Mouse (Mus musculus) thymus, postnatal 36 days (tissue): ENCODE measurements around the gene Tfap2a.

Source experiments
- DNase-seq, 2 experiments: peaks; one replicate each; pipeline ENCODE4 v3.0.0; 2022; ENCODE audit warnings: mixed read lengths in 2 of 2

The Tfap2a gene

GRCm38 (mm10) chr13:40738196-40738880 is at the start of gene Tfap2a:
TSS of gene Tfap2a (minus strand) at chr13:40738376.
- DNase-seq, result no peak

GRCm38 (mm10) chr13:40784202-40784771 is 46.1 kb upstream of the Tfap2a start:
- DNase-seq, result no peak

- no peak for DNase-seq
Observed at GRCm38 (mm10) chr13:40757995-40758394, 19.8 kb upstream of the Tfap2a start.

GRCm38 (mm10) chr13:40756356-40756755 is 18.2 kb upstream of the Tfap2a start:
- no peak for DNase-seq

- DNase-seq, result no peak
Observed at GRCm38 (mm10) chr13:40754091-40754490, 15.9 kb upstream of the Tfap2a start.

GRCm38 (mm10) chr13:40751889-40752288 is 13.7 kb upstream of the Tfap2a start:
- no peak for DNase-seq

- DNase-seq, result no peak
Observed at GRCm38 (mm10) chr13:40749603-40749905, 11.4 kb upstream of the Tfap2a start.

- no peak for DNase-seq
Observed at GRCm38 (mm10) chr13:40748785-40749602, 10.8 kb upstream of the Tfap2a start.

- no peak for DNase-seq
Observed at GRCm38 (mm10) chr13:40744111-40744805, 6.1 kb upstream of the Tfap2a start.

GRCm38 (mm10) chr13:40743221-40743620 is 5.0 kb upstream of the Tfap2a start:
- DNase-seq, result no peak

- DNase-seq, result no peak
Observed at GRCm38 (mm10) chr13:40741841-40742550, 3.8 kb upstream of the Tfap2a start.

- DNase-seq, result no peak
Observed at GRCm38 (mm10) chr13:40741436-40741835, 3.3 kb upstream of the Tfap2a start.

- DNase-seq, result no peak
Observed at GRCm38 (mm10) chr13:40740727-40741360, 2.7 kb upstream of the Tfap2a start.

GRCm38 (mm10) chr13:40739901-40740300 is 1.7 kb upstream of the Tfap2a start:
- DNase-seq, result no peak

- no peak for DNase-seq
Observed at GRCm38 (mm10) chr13:40739121-40739650, 1.0 kb upstream of the Tfap2a start.

- DNase-seq, result no peak
Observed at GRCm38 (mm10) chr13:40737761-40738160, 415 bp downstream of the Tfap2a start.

GRCm38 (mm10) chr13:40737099-40737498 is 1.1 kb downstream of the Tfap2a start:
- no peak for DNase-seq

- DNase-seq, result no peak
Observed at GRCm38 (mm10) chr13:40736107-40736780, 1.9 kb downstream of the Tfap2a start.

GRCm38 (mm10) chr13:40735416-40736106 is 2.6 kb downstream of the Tfap2a start:
- DNase-seq, result no peak

- no peak for DNase-seq
Observed at GRCm38 (mm10) chr13:40734316-40734965, 3.7 kb downstream of the Tfap2a start.
